ENCODE assay signal across 25 mouse cellular contexts in genomic region chr2:19390411-19391143, GRCm38 (mm10). TPM values are rescaled to one million over a fixed set of nuclear protein-coding genes. Genes with fewer than 3 reads are reported as not detected.
A peak's percentile ranks its signal among the peaks of the same experiment; 100 is the strongest.
DNase-seq lines count a peak whose midpoint lies in the region; ATAC-seq and TF ChIP-seq lines count a peak whose summit lies in the region.
"Had no signal": no experiment of that assay in that cellular context is flagged by ENCODE, and none has a peak within 500 bp of the region (broad histone marks: within the 10 kb centered on the region; RNA-seq: fewer than 3 reads in every experiment).

No protein-coding gene starts in this region.

- no peak for DNase-seq in intestine, embryonic 14.5 days (ENCODE audit: low spot score)
- peak; percentile 16 for DNase-seq in midbrain, embryonic 14.5 days
- no peak for DNase-seq in layer of hippocampus, adult 8-10 months (ENCODE audit: low spot score in 2 of 2)
- no peak for DNase-seq in limb, embryonic 10.5 days (ENCODE audit: low spot score)
- DNase-seq: adrenal gland, adult 2 months; adrenal gland, postnatal 10 days; adrenal gland, postnatal 25 days; cerebellum, adult 11-12 months; cerebellum, adult 2 months; cerebellum, adult 9-10 months; cerebellum, postnatal 10 days; cerebellum, postnatal 25 days had no signal

- no peak overlapping the region for H3K4me2 ChIP-seq in intestine, embryonic 14.5 days (ENCODE audit: low read length)
- no peak overlapping the region for H3K4me2 ChIP-seq in intestine, postnatal 0 days (replicated peaks; ENCODE audit: low read depth)
- H3K4me2 ChIP-seq in midbrain, embryonic 14.5 days (ENCODE audit: low read length) = no peak overlapping the region
- no peak overlapping the region for H3K4me2 ChIP-seq in midbrain, embryonic 15.5 days
- no peak overlapping the region for H3K4me2 ChIP-seq in intestine, embryonic 15.5 days (replicated peaks)
- H3K4me2 ChIP-seq: embryonic facial prominence, embryonic 12.5 days; forebrain, embryonic 13.5 days had no signal

- 65% methylated on average over 7 of the region's 7 CpGs for WGBS in intestine, embryonic 14.5 days
- 31% methylated on average over 7 of the region's 7 CpGs for WGBS in intestine, postnatal 0 days
- WGBS in midbrain, embryonic 14.5 days = 39% methylated on average over 7 of the region's 7 CpGs
- 38% methylated on average over 7 of the region's 7 CpGs for WGBS in midbrain, embryonic 15.5 days
- 48% methylated on average over 7 of the region's 7 CpGs for WGBS in intestine, embryonic 15.5 days
- WGBS in limb, embryonic 10.5 days = 66% methylated on average over 7 of the region's 7 CpGs

- H3K27me3 ChIP-seq in intestine, embryonic 14.5 days (replicated peaks; ENCODE audit: control insufficient read depth, insufficient read depth, low read length) = no peaks in the 10 kb centered on the region
- no peaks in the 10 kb centered on the region for H3K27me3 ChIP-seq in intestine, postnatal 0 days (replicated peaks; ENCODE audit: control insufficient read depth, insufficient read depth, low read length)
- no peaks in the 10 kb centered on the region for H3K27me3 ChIP-seq in midbrain, embryonic 14.5 days (ENCODE audit: control insufficient read depth, insufficient read depth, low read length)
- no peaks in the 10 kb centered on the region for H3K27me3 ChIP-seq in midbrain, embryonic 15.5 days (replicated peaks)
- H3K27me3 ChIP-seq in intestine, embryonic 15.5 days (replicated peaks) = no peaks in the 10 kb centered on the region
- H3K27me3 ChIP-seq in limb, embryonic 10.5 days (ENCODE audit: low read depth, poor library complexity, severe bottlenecking) = no peaks in the 10 kb centered on the region
- H3K27me3 ChIP-seq: embryonic facial prominence, embryonic 12.5 days; forebrain, embryonic 13.5 days had no signal

- H3K4me1 ChIP-seq in intestine, embryonic 14.5 days (replicated peaks; ENCODE audit: control insufficient read depth, insufficient read depth, low read length) = no peaks in the 10 kb centered on the region
- H3K4me1 ChIP-seq in intestine, postnatal 0 days (replicated peaks; ENCODE audit: control insufficient read depth, insufficient read depth, low read length) = no peaks in the 10 kb centered on the region; the same call in 1 of the 2 replicates
- H3K4me1 ChIP-seq in midbrain, embryonic 14.5 days (ENCODE audit: control insufficient read depth, insufficient read depth, low read length) = no peaks in the 10 kb centered on the region
- no peaks in the 10 kb centered on the region for H3K4me1 ChIP-seq in midbrain, embryonic 15.5 days
- H3K4me1 ChIP-seq in intestine, embryonic 15.5 days (replicated peaks) = no peaks in the 10 kb centered on the region; the same call in 1 of the 2 replicates
- no peaks in the 10 kb centered on the region for H3K4me1 ChIP-seq in limb, embryonic 10.5 days
- H3K4me1 ChIP-seq: embryonic facial prominence, embryonic 10.5 days; embryonic facial prominence, embryonic 12.5 days; forebrain, embryonic 13.5 days had no signal

- H3K9me3 ChIP-seq in intestine, embryonic 14.5 days (ENCODE audit: control insufficient read depth, low read length) = no peaks in the 10 kb centered on the region
- H3K9me3 ChIP-seq in intestine, postnatal 0 days (ENCODE audit: control insufficient read depth) = no peaks in the 10 kb centered on the region
- H3K9me3 ChIP-seq in midbrain, embryonic 14.5 days (ENCODE audit: control insufficient read depth, low read length) = no peaks in the 10 kb centered on the region
- H3K9me3 ChIP-seq in midbrain, embryonic 15.5 days = no peaks in the 10 kb centered on the region
- no peaks in the 10 kb centered on the region for H3K9me3 ChIP-seq in intestine, embryonic 15.5 days
- H3K9me3 ChIP-seq in limb, embryonic 10.5 days (replicated peaks) = no peaks in the 10 kb centered on the region
- H3K9me3 ChIP-seq: embryonic facial prominence, embryonic 10.5 days; embryonic facial prominence, embryonic 12.5 days; forebrain, embryonic 13.5 days had no signal

- no peak overlapping the region for H3K27ac ChIP-seq in intestine, embryonic 14.5 days (ENCODE audit: low read depth)
- no peak overlapping the region for H3K27ac ChIP-seq in intestine, postnatal 0 days (ENCODE audit: low read depth, low read length)
- no peak overlapping the region for H3K27ac ChIP-seq in midbrain, embryonic 14.5 days (replicated peaks; ENCODE audit: low read depth, low read length)
- no peak overlapping the region for H3K27ac ChIP-seq in midbrain, embryonic 15.5 days
- H3K27ac ChIP-seq in intestine, embryonic 15.5 days = peak overlapping the region; percentile 36; the same call in 1 of the 2 replicates
- no peak overlapping the region for H3K27ac ChIP-seq in limb, embryonic 10.5 days
- H3K27ac ChIP-seq: embryonic facial prominence, embryonic 10.5 days; embryonic facial prominence, embryonic 12.5 days; forebrain, embryonic 13.5 days had no signal

- ATAC-seq in intestine, embryonic 14.5 days (replicated peaks; ENCODE audit: low FRiP score, low TSS enrichment, low read depth) = peak; percentile 73
- no peak for ATAC-seq in intestine, postnatal 0 days
- ATAC-seq in midbrain, embryonic 14.5 days (ENCODE audit: low FRiP score, low TSS enrichment) = no peak
- no peak for ATAC-seq in midbrain, embryonic 15.5 days (replicated peaks)
- peak; percentile 83 for ATAC-seq in intestine, embryonic 15.5 days
- ATAC-seq: forebrain, embryonic 13.5 days; forebrain, embryonic 16.5 days had no signal

- no peak for TF ChIP-seq CTCF in intestine, postnatal 0 days (IDR thresholded peaks at IDR 0.05; ENCODE audit: low read depth)

- H3K9ac ChIP-seq in intestine, embryonic 14.5 days (ENCODE audit: low read length) = no peak overlapping the region
- H3K9ac ChIP-seq in intestine, postnatal 0 days (ENCODE audit: low read depth, low read length) = no peak overlapping the region
- H3K9ac ChIP-seq in midbrain, embryonic 14.5 days (replicated peaks; ENCODE audit: low read length) = no peak overlapping the region
- H3K9ac ChIP-seq in midbrain, embryonic 15.5 days = no peak overlapping the region
- H3K9ac ChIP-seq in intestine, embryonic 15.5 days = no peak overlapping the region
- H3K9ac ChIP-seq: embryonic facial prominence, embryonic 12.5 days; forebrain, embryonic 13.5 days had no signal

- no peak overlapping the region for H3K4me3 ChIP-seq in intestine, embryonic 14.5 days (ENCODE audit: low read depth, low read length)
- H3K4me3 ChIP-seq in intestine, postnatal 0 days (ENCODE audit: low read depth, low read length) = no peak overlapping the region
- H3K4me3 ChIP-seq in midbrain, embryonic 14.5 days (replicated peaks; ENCODE audit: low read depth, low read length) = no peak overlapping the region
- H3K4me3 ChIP-seq in midbrain, embryonic 15.5 days = no peak overlapping the region
- H3K4me3 ChIP-seq in intestine, embryonic 15.5 days (replicated peaks) = no peak overlapping the region
- no peak overlapping the region for H3K4me3 ChIP-seq in limb, embryonic 10.5 days
- H3K4me3 ChIP-seq: embryonic facial prominence, embryonic 10.5 days; embryonic facial prominence, embryonic 12.5 days; forebrain, embryonic 13.5 days had no signal

- H3K36me3 ChIP-seq in intestine, embryonic 14.5 days (ENCODE audit: control insufficient read depth, insufficient read depth, low read length) = no peaks in the 10 kb centered on the region
- no peaks in the 10 kb centered on the region for H3K36me3 ChIP-seq in intestine, postnatal 0 days (ENCODE audit: control insufficient read depth, insufficient read depth)
- H3K36me3 ChIP-seq in midbrain, embryonic 14.5 days (ENCODE audit: control insufficient read depth, insufficient read depth, low read length) = no peaks in the 10 kb centered on the region
- H3K36me3 ChIP-seq in midbrain, embryonic 15.5 days (replicated peaks) = no peaks in the 10 kb centered on the region
- H3K36me3 ChIP-seq in intestine, embryonic 15.5 days = no peaks in the 10 kb centered on the region
- H3K36me3 ChIP-seq in limb, embryonic 10.5 days = no peaks in the 10 kb centered on the region
- H3K36me3 ChIP-seq: embryonic facial prominence, embryonic 10.5 days; embryonic facial prominence, embryonic 12.5 days had no signal

RNA-seq across cellular contexts. Expression of gene Msrb2, which starts 19.3 kb away (rescaled TPM):
- 18.9 and 19.2 TPM in 2 replicates for polyA plus RNA-seq in intestine, embryonic 14.5 days (2014; fragmentation: Nextera tagmentation; extraction: Ambion mirVana)
- polyA plus RNA-seq in intestine, postnatal 0 days (2015; fragmentation: Nextera tagmentation; extraction: Ambion mirVana) = 8.3 TPM in 2 replicates
- 5.8 and 5.9 TPM in 2 replicates for polyA plus RNA-seq in midbrain, embryonic 14.5 days (2014; fragmentation: Nextera tagmentation; extraction: Ambion mirVana)
- 7.1 and 7.5 TPM in 2 replicates for polyA plus RNA-seq in midbrain, embryonic 15.5 days (2015; fragmentation: Nextera tagmentation; extraction: Ambion mirVana)
- 21.6 and 22.7 TPM in 2 replicates for polyA plus RNA-seq in intestine, embryonic 15.5 days (2015; fragmentation: Nextera tagmentation; extraction: Ambion mirVana)
- 10 to 100 TPM; 28.2 to 33.5 (median 29.8) TPM for total RNA-seq in layer of hippocampus, adult 8-10 months (2022)
- 19.8 and 21.8 TPM in 2 replicates for polyA plus RNA-seq in limb, embryonic 10.5 days (2016; fragmentation: Nextera tagmentation; extraction: Ambion mirVana)

RNA-seq across cellular contexts. Expression of gene Ptf1a, which starts 54.9 kb away (rescaled TPM):
- 7.3 TPM in 1 of 2 replicates, not detected in the other for polyA plus RNA-seq in intestine, embryonic 14.5 days (2014; fragmentation: Nextera tagmentation; extraction: Ambion mirVana)
- polyA plus RNA-seq in intestine, postnatal 0 days (2015; fragmentation: Nextera tagmentation; extraction: Ambion mirVana) = not detected in 2 replicates
- polyA plus RNA-seq in midbrain, embryonic 14.5 days (2014; fragmentation: Nextera tagmentation; extraction: Ambion mirVana) = 0.64 and 2.1 TPM in 2 replicates
- 0.26 and 0.49 TPM in 2 replicates for polyA plus RNA-seq in midbrain, embryonic 15.5 days (2015; fragmentation: Nextera tagmentation; extraction: Ambion mirVana)
- 10.8 and 17.9 TPM in 2 replicates for polyA plus RNA-seq in intestine, embryonic 15.5 days (2015; fragmentation: Nextera tagmentation; extraction: Ambion mirVana)
- not detected for total RNA-seq in layer of hippocampus, adult 8-10 months (2022)
- polyA plus RNA-seq in limb, embryonic 10.5 days (2016; fragmentation: Nextera tagmentation; extraction: Ambion mirVana) = not detected in 2 replicates
- total RNA-seq: adrenal gland, adult 2 months; adrenal gland, postnatal 10 days; adrenal gland, postnatal 25 days; ES-E14; MEL had no signal
- polyA plus RNA-seq: adrenal gland, adult 2 months; C2C12; cortical plate, adult 2 months; embryonic facial prominence, embryonic 14.5 days; forebrain, embryonic 11.5 days; forebrain, embryonic 16.5 days had no signal

Comparison
In these comparisons a context has a peak if more than half of its experiments do, and no peak if none do; other contexts are left out.
1. ATAC-seq: peak in intestine, embryonic 14.5 days (single experiment) and intestine, embryonic 15.5 days (single experiment); none in intestine, postnatal 0 days (single experiment), midbrain, embryonic 14.5 days (single experiment) and midbrain, embryonic 15.5 days (single experiment).